Mouse (Mus musculus): ENCODE measurements at regions not wholly inside any gene's neighbourhood (a gene's known extent, or its start where the extent isn't known, plus 50 kb on each side); places are given as distances from the start of the nearest gene placed in this dataset.
A peak's percentile ranks its signal among the peaks of the same experiment; 100 is the strongest.

- WGBS, result 75% methylated on average over 4 of the region's 4 CpGs
- no peaks in the 10 kb centered on the region for H3K4me1 ChIP-seq (replicated peaks)
- no peak for ATAC-seq
- H3K4me2 ChIP-seq (replicated peaks), result no peak overlapping the region
- H3K9ac ChIP-seq, result no peak overlapping the region
- no peak overlapping the region for H3K27ac ChIP-seq
- no peak overlapping the region for H3K4me3 ChIP-seq (replicated peaks)
- no peaks in the 10 kb centered on the region for H3K27me3 ChIP-seq (replicated peaks)
- no peaks in the 10 kb centered on the region for H3K9me3 ChIP-seq
- no peaks in the 10 kb centered on the region for H3K36me3 ChIP-seq
Observed at GRCm38 (mm10) chr14:87300838-87301237, 115.6 kb upstream of the Tdrd3 start.

- WGBS, result 78% methylated on average over 5 of the region's 5 CpGs
- Histone ChIP-seq H3K4me3 (replicated peaks) (no peak overlapping the region), H3K4me2 (replicated peaks) (no peak overlapping the region), H3K9me3 (no peaks in the 10 kb centered on the region), H3K27me3 (replicated peaks) (no peaks in the 10 kb centered on the region), H3K4me1 (replicated peaks) (no peaks in the 10 kb centered on the region), H3K9ac (no peak overlapping the region), H3K27ac (no peak overlapping the region), H3K36me3 (no peaks in the 10 kb centered on the region)
- no peak for ATAC-seq
Observed at GRCm38 (mm10) chr14:87301564-87301963, 114.9 kb upstream of the Tdrd3 start.

- no peaks in the 10 kb centered on the region for H3K27me3 ChIP-seq (replicated peaks)
- H3K9me3 ChIP-seq, result no peaks in the 10 kb centered on the region
- WGBS, result 94% methylated on average over 2 of the region's 2 CpGs
- H3K4me2 ChIP-seq (replicated peaks), result no peak overlapping the region
- no peak overlapping the region for H3K4me3 ChIP-seq (replicated peaks)
- no peak overlapping the region for H3K9ac ChIP-seq
- ATAC-seq, result no peak
- no peaks in the 10 kb centered on the region for H3K36me3 ChIP-seq
- no peaks in the 10 kb centered on the region for H3K4me1 ChIP-seq (replicated peaks)
- no peak overlapping the region for H3K27ac ChIP-seq
Observed at GRCm38 (mm10) chr14:87305481-87305880, 111.0 kb upstream of the Tdrd3 start.

- no peak for ATAC-seq
- 76% methylated on average over 7 of the region's 7 CpGs for WGBS
- no peaks in the 10 kb centered on the region for H3K4me1 ChIP-seq (replicated peaks)
- H3K9me3 ChIP-seq, result no peaks in the 10 kb centered on the region
- no peak overlapping the region for H3K4me2 ChIP-seq (replicated peaks)
- H3K36me3 ChIP-seq, result no peaks in the 10 kb centered on the region
- H3K9ac ChIP-seq, result no peak overlapping the region
- H3K27ac ChIP-seq, result no peak overlapping the region
- no peaks in the 10 kb centered on the region for H3K27me3 ChIP-seq (replicated peaks)
- no peak overlapping the region for H3K4me3 ChIP-seq (replicated peaks)
Observed at GRCm38 (mm10) chr14:87306011-87306410, 110.4 kb upstream of the Tdrd3 start.

GRCm38 (mm10) chr14:87308016-87308415 is 108.4 kb upstream of the Tdrd3 start:
- Histone ChIP-seq H3K9ac (no peak overlapping the region), H3K4me3 (replicated peaks) (no peak overlapping the region), H3K27me3 (replicated peaks) (no peaks in the 10 kb centered on the region), H3K36me3 (no peaks in the 10 kb centered on the region), H3K4me2 (replicated peaks) (no peak overlapping the region), H3K4me1 (replicated peaks) (no peaks in the 10 kb centered on the region), H3K27ac (no peak overlapping the region), H3K9me3 (no peaks in the 10 kb centered on the region)
- ATAC-seq, result no peak
- 71% methylated on average over 7 of the region's 7 CpGs for WGBS

- no peaks in the 10 kb centered on the region for H3K4me1 ChIP-seq (replicated peaks)
- H3K27me3 ChIP-seq (replicated peaks), result no peaks in the 10 kb centered on the region
- no peaks in the 10 kb centered on the region for H3K36me3 ChIP-seq
- H3K27ac ChIP-seq, result no peak overlapping the region
- no peak overlapping the region for H3K4me3 ChIP-seq (replicated peaks)
- no peak overlapping the region for H3K9ac ChIP-seq
- no peak overlapping the region for H3K4me2 ChIP-seq (replicated peaks)
- H3K9me3 ChIP-seq, result no peaks in the 10 kb centered on the region
- ATAC-seq, result no peak
- WGBS, result 85% methylated on average over 5 of the region's 5 CpGs
Observed at GRCm38 (mm10) chr14:87312318-87312717, 104.1 kb upstream of the Tdrd3 start.

- Histone ChIP-seq H3K4me3 (replicated peaks) (no peak overlapping the region), H3K27ac (no peak overlapping the region), H3K9me3 (no peaks in the 10 kb centered on the region), H3K27me3 (replicated peaks) (no peaks in the 10 kb centered on the region), H3K9ac (no peak overlapping the region), H3K4me2 (replicated peaks) (no peak overlapping the region), H3K4me1 (replicated peaks) (no peaks in the 10 kb centered on the region), H3K36me3 (no peaks in the 10 kb centered on the region)
- 25% methylated on average over 6 of the region's 6 CpGs for WGBS
- ATAC-seq, result peak; percentile 70; the same call in 1 of the 2 replicates
Observed at GRCm38 (mm10) chr14:87314999-87315732, 101.3 kb upstream of the Tdrd3 start.

GRCm38 (mm10) chr14:87327841-87328240 is 88.6 kb upstream of the Tdrd3 start:
- Histone ChIP-seq H3K9me3 (no peaks in the 10 kb centered on the region), H3K9ac (no peak overlapping the region), H3K4me2 (replicated peaks) (no peak overlapping the region), H3K36me3 (no peaks in the 10 kb centered on the region), H3K4me1 (replicated peaks) (no peaks in the 10 kb centered on the region), H3K4me3 (replicated peaks) (no peak overlapping the region), H3K27me3 (replicated peaks) (no peaks in the 10 kb centered on the region), H3K27ac (no peak overlapping the region)
- WGBS, result 39% methylated on average over 1 of the region's 1 CpGs
- ATAC-seq, result no peak

GRCm38 (mm10) chr14:87337950-87338526 is 78.4 kb upstream of the Tdrd3 start:
- Histone ChIP-seq H3K9ac (no peak overlapping the region), H3K4me3 (replicated peaks) (no peak overlapping the region), H3K27ac (no peak overlapping the region), H3K4me1 (replicated peaks) (no peaks in the 10 kb centered on the region), H3K36me3 (no peaks in the 10 kb centered on the region), H3K27me3 (replicated peaks) (no peaks in the 10 kb centered on the region), H3K9me3 (no peaks in the 10 kb centered on the region), H3K4me2 (replicated peaks) (no peak overlapping the region)
- WGBS, result 76% methylated on average over 8 of the region's 8 CpGs
- no peak for ATAC-seq

GRCm38 (mm10) chr14:87344540-87344939 is 71.9 kb upstream of the Tdrd3 start:
- Histone ChIP-seq H3K4me3 (replicated peaks) (no peak overlapping the region), H3K9ac (no peak overlapping the region), H3K27ac (no peak overlapping the region), H3K4me1 (replicated peaks) (no peaks in the 10 kb centered on the region), H3K27me3 (replicated peaks) (no peaks in the 10 kb centered on the region), H3K9me3 (no peaks in the 10 kb centered on the region), H3K36me3 (no peaks in the 10 kb centered on the region), H3K4me2 (replicated peaks) (no peak overlapping the region)
- no peak for ATAC-seq
- 88% methylated on average over 1 of the region's 1 CpGs for whole genome bisulfite sequencing

GRCm38 (mm10) chr14:87346812-87347211 is 69.6 kb upstream of the Tdrd3 start:
- 88% methylated on average over 3 of the region's 3 CpGs for WGBS
- Histone ChIP-seq H3K9ac (no peak overlapping the region), H3K4me3 (replicated peaks) (no peak overlapping the region), H3K27ac (no peak overlapping the region), H3K4me2 (replicated peaks) (no peak overlapping the region), H3K27me3 (replicated peaks) (no peaks in the 10 kb centered on the region), H3K4me1 (replicated peaks) (no peaks in the 10 kb centered on the region), H3K9me3 (no peaks in the 10 kb centered on the region), H3K36me3 (no peaks in the 10 kb centered on the region)
- ATAC-seq, result no peak

- no peak overlapping the region for H3K9ac ChIP-seq
- 79% methylated on average over 3 of the region's 3 CpGs for WGBS
- H3K36me3 ChIP-seq, result no peaks in the 10 kb centered on the region
- no peak overlapping the region for H3K4me2 ChIP-seq (replicated peaks)
- H3K27me3 ChIP-seq (replicated peaks), result no peaks in the 10 kb centered on the region
- no peak for ATAC-seq
- H3K4me1 ChIP-seq (replicated peaks), result no peaks in the 10 kb centered on the region
- no peaks in the 10 kb centered on the region for H3K9me3 ChIP-seq
- H3K27ac ChIP-seq, result no peak overlapping the region
- no peak overlapping the region for H3K4me3 ChIP-seq (replicated peaks)
Observed at GRCm38 (mm10) chr14:87348825-87349224, 67.6 kb upstream of the Tdrd3 start.

GRCm38 (mm10) chr14:87365793-87366192 is 50.6 kb upstream of the Tdrd3 start:
- ATAC-seq, result no peak
- H3K36me3 ChIP-seq, result no peaks in the 10 kb centered on the region
- H3K4me3 ChIP-seq (replicated peaks), result no peak overlapping the region
- no peaks in the 10 kb centered on the region for H3K27me3 ChIP-seq (replicated peaks)
- H3K4me2 ChIP-seq (replicated peaks), result no peak overlapping the region
- 91% methylated on average over 2 of the region's 2 CpGs for WGBS
- no peaks in the 10 kb centered on the region for H3K4me1 ChIP-seq (replicated peaks)
- H3K9me3 ChIP-seq, result no peaks in the 10 kb centered on the region
- H3K27ac ChIP-seq, result no peak overlapping the region
- H3K9ac ChIP-seq, result no peak overlapping the region
